Mouse (Mus musculus) cortical plate, adult 2 months (tissue): ENCODE data around the gene Smarcc1. TPM values are rescaled to one million over a fixed set of nuclear protein-coding genes. Genes with fewer than 3 reads are reported as not detected.
"Not testable (repeated sequence)": the region's sequence is repeated elsewhere in the genome, so short reads cannot be mapped to it uniquely, and the experiment has no call there.

Source experiments
- H3K27ac ChIP-seq: fragments of 200-500 bp; 2 replicates; pipeline ENCODE4 v1.5.1; 2012; ENCODE audit warnings: low read length, control low read depth, inconsistent platforms; ENCODE audit not compliant: insufficient read depth
- H3K4me1 ChIP-seq: fragments of 200-500 bp; 2 replicates; pipeline ENCODE4 v1.6.1; 2011; ENCODE audit warnings: low read length; ENCODE audit not compliant: control insufficient read depth, insufficient read depth
- H3K4me3 ChIP-seq: fragments of 200-500 bp; 2 replicates; pipeline ENCODE4 v1.5.1; 2011; ENCODE audit warnings: mild to moderate bottlenecking, low read length, control low read depth; ENCODE audit not compliant: insufficient read depth
- CTCF ChIP-seq: fragments of 200-500 bp; IDR thresholded peaks from 2 replicates; pipeline ENCODE4 v1.5.1; 2011; ENCODE audit warnings: mild to moderate bottlenecking, control low read depth, low read length; ENCODE audit not compliant: insufficient read depth; ENCODE audit errors: extremely low read depth
- POLR2A ChIP-seq: fragments of 200-500 bp; IDR thresholded peaks from 2 replicates; pipeline ENCODE4 v1.6.1; 2011; ENCODE audit warnings: mild to moderate bottlenecking, low read length, control low read depth; ENCODE audit not compliant: insufficient read depth; ENCODE audit errors: extremely low read depth
- polyA plus RNA-seq: library from polyadenylated mRNA; depleted of rRNA; stranded (reverse); fragments of >200 nt; gene quantifications from 2 replicates; pipeline ENCODE4 v1.2.3, GENCODE M21; 2012

The Smarcc1 gene
- polyA plus RNA-seq, 1 experiment, result 30.7 TPM

GRCm38 (mm10) chr9:110130896-110131524, 13.5 kb downstream of the Smarcc1 start:
- Histone ChIP-seq H3K4me1 (no peaks in the 10 kb centered on the region; the same call in 1 of the 2 replicates), H3K27ac (peak overlapping the region; percentile 40), H3K4me3 (peak overlapping the region; percentile 34)
- TF ChIP-seq CTCF (no peak), POLR2A (no peak)

- Histone ChIP-seq H3K4me3 (peak overlapping the region; percentile 34), H3K27ac (peak overlapping the region; percentile 40; the same call in 1 of the 2 replicates), H3K4me1 (no peaks in the 10 kb centered on the region; the same call in 1 of the 2 replicates)
- TF ChIP-seq POLR2A (peak; percentile 93), CTCF (no peak)
These were observed 14.2 kb downstream of the Smarcc1 start for GRCm38 (mm10) chr9:110131525-110132197.

- Histone ChIP-seq H3K4me1 (no peaks in the 10 kb centered on the region; the same call in 1 of the 2 replicates), H3K27ac (0 out of 2 replicates have a peak overlapping the region, but pooled peaks have one; percentile 30), H3K4me3 (peak overlapping the region; percentile 34)
- TF ChIP-seq CTCF, result no peak
- no peak for TF ChIP-seq POLR2A
These were observed 14.7 kb downstream of the Smarcc1 start for GRCm38 (mm10) chr9:110132201-110132605.

- TF ChIP-seq CTCF (no peak), POLR2A (no peak)
- H3K27ac ChIP-seq, result no peak overlapping the region
- H3K4me1 ChIP-seq, result no peaks in the 10 kb centered on the region; the same call in 1 of the 2 replicates
- H3K4me3 ChIP-seq, result peak overlapping the region; percentile 34; the same call in 1 of the 2 replicates
These were observed 15.4 kb downstream of the Smarcc1 start for GRCm38 (mm10) chr9:110132921-110133320.

GRCm38 (mm10) chr9:110134176-110134575, 16.7 kb downstream of the Smarcc1 start:
- no peak for TF ChIP-seq POLR2A
- no peak for TF ChIP-seq CTCF
- Histone ChIP-seq H3K4me3 (no peak overlapping the region), H3K27ac (no peak overlapping the region)

GRCm38 (mm10) chr9:110139119-110139518, 21.6 kb downstream of the Smarcc1 start:
- no peaks in the 10 kb centered on the region for H3K4me1 ChIP-seq
- H3K4me3 ChIP-seq, result no peak overlapping the region
- no peak for TF ChIP-seq POLR2A
- TF ChIP-seq CTCF, result no peak
- H3K27ac ChIP-seq, result no peak overlapping the region

More at GRCm38 (mm10) chr9:110134176-110134575, 16.7 kb downstream of the Smarcc1 start:
- H3K4me1 ChIP-seq, result no peaks in the 10 kb centered on the region; the same call in 1 of the 2 replicates

- Histone ChIP-seq H3K4me1 (no peaks in the 10 kb centered on the region), H3K27ac (no peak overlapping the region), H3K4me3 (no peak overlapping the region)
- TF ChIP-seq POLR2A (no peak), CTCF (no peak)
These were observed 24.6 kb downstream of the Smarcc1 start for GRCm38 (mm10) chr9:110142097-110142496.

- Histone ChIP-seq H3K27ac (no peak overlapping the region), H3K4me3 (no peak overlapping the region), H3K4me1 (no peaks in the 10 kb centered on the region)
- TF ChIP-seq CTCF (no peak), POLR2A (no peak)
These were observed 31.1 kb downstream of the Smarcc1 start for GRCm38 (mm10) chr9:110148598-110148997.

GRCm38 (mm10) chr9:110159036-110159435, 41.5 kb downstream of the Smarcc1 start:
- Histone ChIP-seq H3K4me3 (no peak overlapping the region), H3K4me1 (no peaks in the 10 kb centered on the region), H3K27ac (no peak overlapping the region)
- TF ChIP-seq CTCF (no peak), POLR2A (no peak)

- not testable (repeated sequence) for H3K4me1 ChIP-seq, H3K27ac ChIP-seq, H3K4me3 ChIP-seq
These were observed 43.0 kb downstream of the Smarcc1 start for GRCm38 (mm10) chr9:110160486-110160885.
